Mouse (Mus musculus): ENCODE results near the gene Ralgapb. TPM values are rescaled to one million over a fixed set of nuclear protein-coding genes. Genes with fewer than 3 reads are reported as not detected.
A peak's percentile ranks its signal among the peaks of the same experiment; 100 is the strongest.
"Not testable (repeated sequence)": the region's sequence is repeated elsewhere in the genome, so short reads cannot be mapped to it uniquely, and the experiment has no call there.

The Ralgapb gene
- total and polyA plus RNA-seq, 2 experiments from 2014 or later, result 17.8 to 66.1 TPM

DNA sequence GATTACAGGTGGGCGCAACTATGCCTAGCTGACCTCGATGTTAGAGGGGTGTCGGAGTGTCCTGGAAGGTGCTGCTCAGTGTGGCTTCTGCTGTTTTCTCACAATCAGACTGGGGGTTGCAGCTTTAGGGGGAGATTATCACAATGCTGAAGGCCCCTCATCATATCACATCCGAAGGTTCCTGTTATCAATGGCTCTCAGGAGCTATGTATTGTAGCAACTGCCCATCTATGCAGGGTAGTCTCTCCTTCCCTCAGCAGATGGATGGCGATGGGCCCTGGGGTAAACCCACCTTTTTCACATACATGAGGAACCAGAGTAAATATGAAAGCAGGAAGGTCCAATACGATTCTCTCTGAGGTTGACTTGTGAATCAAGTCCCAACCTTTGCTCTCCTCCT is 13.3 kb upstream of the Ralgapb start:
- no peak for TF ChIP-seq CTCF (IDR thresholded peaks at IDR 0.05; ENCODE audit: low read depth)
- ATAC-seq (no peak), DNase-seq (ENCODE audit: low spot score) (no peak)
- H3K9me3 ChIP-seq (ENCODE audit: low read length), result no peaks in the 10 kb centered on the region
- H3K4me2 ChIP-seq (ENCODE audit: low read depth, low read length), result no peak overlapping the region
- no peaks in the 10 kb centered on the region for H3K36me3 ChIP-seq (ENCODE audit: insufficient read depth, low read length)
- H3K4me1 ChIP-seq (ENCODE audit: insufficient read depth, low read length), result no peaks in the 10 kb centered on the region
- no peak overlapping the region for H3K4me3 ChIP-seq (ENCODE audit: low read length)
- H3K9ac ChIP-seq (replicated peaks; ENCODE audit: low read length), result no peak overlapping the region
- no peak overlapping the region for H3K27ac ChIP-seq
- no peaks in the 10 kb centered on the region for H3K27me3 ChIP-seq (ENCODE audit: insufficient read depth, low read length)
- WGBS, result 86% methylated on average over 6 of the region's 6 CpGs

DNA sequence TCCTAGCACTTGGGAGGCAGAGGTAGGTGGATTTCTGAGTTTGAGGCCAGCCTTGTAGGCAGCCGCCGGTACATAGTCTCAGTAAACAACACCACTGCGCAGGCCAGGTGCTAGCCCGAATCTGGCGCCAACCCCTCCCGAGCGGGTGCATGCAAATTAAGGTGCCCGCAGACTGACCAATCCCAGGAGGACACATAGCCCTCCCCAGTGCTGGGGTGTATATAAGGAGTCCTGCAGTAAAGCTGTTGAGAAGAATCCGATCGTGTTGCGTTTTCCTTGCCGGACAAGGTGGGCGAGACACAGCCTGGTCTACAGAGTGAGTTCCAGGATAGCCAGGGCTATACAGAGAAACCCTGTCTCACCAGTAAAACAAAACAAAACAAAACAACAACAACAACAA is 12.5 kb upstream of the Ralgapb start:
- WGBS, result 68% methylated on average over 13 of the region's 13 CpGs
- H3K4me3 ChIP-seq (ENCODE audit: low read length); H3K36me3 ChIP-seq (ENCODE audit: insufficient read depth, low read length); H3K4me1 ChIP-seq (ENCODE audit: insufficient read depth, low read length); H3K27me3 ChIP-seq (ENCODE audit: insufficient read depth, low read length); ATAC-seq; DNase-seq (ENCODE audit: low spot score); H3K9ac ChIP-seq (replicated peaks; ENCODE audit: low read length); H3K4me2 ChIP-seq (ENCODE audit: low read depth, low read length); H3K9me3 ChIP-seq (ENCODE audit: low read length); H3K27ac ChIP-seq: not testable (repeated sequence)

DNA sequence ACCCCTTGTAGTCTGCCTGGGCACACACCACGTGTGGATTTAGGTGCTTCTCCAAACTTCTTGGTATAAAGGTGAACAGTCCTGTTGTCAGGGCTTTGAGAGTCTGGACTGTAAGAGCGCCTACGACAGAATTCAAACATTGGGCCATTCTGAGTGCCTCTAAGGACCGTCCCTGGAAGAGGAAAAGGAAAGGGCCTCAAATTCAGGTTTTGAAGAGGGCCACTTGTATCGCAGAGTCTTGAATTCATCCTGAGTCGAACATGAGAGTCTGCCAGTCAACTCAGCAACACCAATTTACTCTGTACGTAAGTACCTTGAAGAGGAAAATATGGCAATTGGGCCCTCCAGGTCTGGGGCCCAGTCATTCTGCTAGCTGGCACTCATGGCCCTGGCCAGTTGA is 6.7 kb upstream of the Ralgapb start:
- Histone ChIP-seq H3K27me3 (ENCODE audit: insufficient read depth, low read length) (no peaks in the 10 kb centered on the region), H3K9ac (replicated peaks; ENCODE audit: low read length) (no peak overlapping the region)

DNA sequence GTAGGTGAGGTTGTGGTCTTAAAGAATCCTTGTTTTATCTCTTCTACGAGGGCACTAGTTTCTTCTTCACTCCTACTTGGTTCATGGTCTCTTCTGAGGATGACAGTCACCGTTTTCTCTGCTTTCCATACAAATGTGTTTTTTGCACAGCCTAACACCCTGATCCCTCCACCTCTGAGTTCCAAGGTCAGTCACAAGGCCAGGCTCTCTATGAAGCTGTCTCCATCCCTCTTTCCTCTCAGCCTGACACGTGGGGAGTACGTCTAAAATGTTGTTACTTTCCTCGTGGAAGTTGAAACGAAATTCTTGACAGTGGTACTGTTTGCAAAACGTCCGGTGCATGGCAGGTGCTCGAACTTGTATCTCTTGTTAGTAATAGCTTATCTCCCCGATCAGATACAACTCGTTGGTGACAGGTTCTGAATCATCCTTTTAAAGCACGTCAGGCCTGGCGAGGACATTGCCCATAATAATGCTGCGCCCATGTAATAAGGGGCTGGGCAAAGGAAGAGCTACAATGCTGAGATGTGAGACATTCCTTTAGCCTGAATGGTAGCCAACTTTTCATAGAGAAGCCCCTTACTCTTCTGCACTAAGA is 552 bp upstream of the Ralgapb start:
- 23% methylated on average over 14 of the region's 14 CpGs for WGBS
- ATAC-seq (peak; percentile 72; the same call in 1 of the 2 replicates), DNase-seq (ENCODE audit: low spot score) (no peak)
- Histone ChIP-seq H3K9me3 (ENCODE audit: low read length) (no peaks in the 10 kb centered on the region), H3K9ac (replicated peaks; ENCODE audit: low read length) (peak overlapping the region; percentile 33; the same call in 1 of the 2 replicates), H3K27ac (peak overlapping the region; percentile 41; the same call in 1 of the 2 replicates), H3K4me1 (ENCODE audit: insufficient read depth, low read length) (0 out of 2 replicates have a peak, but pooled peaks cover 4% of the 10 kb centered on the region), H3K4me3 (ENCODE audit: low read length) (peak overlapping the region; percentile 93), H3K27me3 (ENCODE audit: insufficient read depth, low read length) (no peaks in the 10 kb centered on the region), H3K36me3 (ENCODE audit: insufficient read depth, low read length) (no peaks in the 10 kb centered on the region), H3K4me2 (ENCODE audit: low read depth, low read length) (peak overlapping the region; percentile 88)
- TF ChIP-seq CTCF (IDR thresholded peaks at IDR 0.05; ENCODE audit: low read depth), result no peak

More for the DNA sequence above, 6.7 kb upstream of the Ralgapb start:
- Histone ChIP-seq H3K4me3 (ENCODE audit: low read length) (no peak overlapping the region), H3K4me2 (ENCODE audit: low read depth, low read length) (no peak overlapping the region), H3K9me3 (ENCODE audit: low read length) (no peaks in the 10 kb centered on the region), H3K27ac (no peak overlapping the region), H3K4me1 (ENCODE audit: insufficient read depth, low read length) (no peaks in the 10 kb centered on the region), H3K36me3 (ENCODE audit: insufficient read depth, low read length) (no peaks in the 10 kb centered on the region)
- no peak for TF ChIP-seq CTCF (IDR thresholded peaks at IDR 0.05; ENCODE audit: low read depth)
- ATAC-seq, result no peak
- WGBS, result 85% methylated on average over 7 of the region's 7 CpGs
- no peak for DNase-seq (ENCODE audit: low spot score)

DNA sequence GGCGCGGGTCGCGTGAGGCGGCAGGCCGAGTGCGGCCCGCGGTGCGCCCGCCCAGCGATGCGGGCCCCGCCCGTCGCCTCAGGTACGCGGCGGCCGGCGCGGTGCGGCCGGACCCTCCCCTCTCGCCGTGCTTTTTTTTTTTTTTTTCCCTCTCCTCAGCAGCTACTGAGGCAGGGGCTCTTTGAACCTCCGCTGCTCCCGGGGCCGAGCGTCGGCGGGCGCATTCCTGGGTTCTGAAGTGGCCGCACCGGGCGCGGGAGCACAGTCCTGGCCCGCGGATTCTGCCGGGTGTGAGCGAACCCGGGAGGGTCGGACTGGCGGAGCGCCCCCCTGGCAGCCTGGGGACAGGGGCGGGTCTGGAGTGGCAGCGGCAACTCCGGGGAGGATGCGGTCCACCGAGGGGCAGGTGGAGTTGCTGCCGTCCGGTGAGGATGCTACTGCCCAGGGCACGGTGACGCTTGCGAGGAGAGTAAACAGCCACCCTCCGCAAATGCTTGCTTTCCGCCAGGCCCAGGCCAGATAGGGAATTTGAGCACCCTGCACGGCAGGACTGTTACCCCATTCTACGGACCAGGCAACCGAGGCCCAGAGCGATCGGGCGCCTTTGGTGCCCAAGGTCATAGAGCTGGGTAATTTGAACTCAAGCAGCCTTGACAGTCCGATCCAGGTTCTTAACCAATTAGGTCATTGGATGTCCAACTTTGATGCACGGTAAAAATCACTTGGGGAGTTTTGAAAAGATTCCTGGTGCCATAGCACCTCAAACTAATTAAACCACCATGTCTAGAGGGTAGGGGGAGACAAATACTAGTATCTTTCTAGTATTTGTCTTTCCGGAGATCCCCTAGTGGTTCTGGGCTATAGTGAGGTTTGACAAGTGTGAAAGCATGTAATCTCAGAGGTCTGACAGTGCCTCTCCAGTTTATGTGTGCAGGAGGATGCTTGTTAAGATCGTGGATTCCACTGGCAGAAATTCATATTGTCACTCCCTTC is 670 bp downstream of the Ralgapb start:
- ATAC-seq, result peak; percentile 54

DNA sequence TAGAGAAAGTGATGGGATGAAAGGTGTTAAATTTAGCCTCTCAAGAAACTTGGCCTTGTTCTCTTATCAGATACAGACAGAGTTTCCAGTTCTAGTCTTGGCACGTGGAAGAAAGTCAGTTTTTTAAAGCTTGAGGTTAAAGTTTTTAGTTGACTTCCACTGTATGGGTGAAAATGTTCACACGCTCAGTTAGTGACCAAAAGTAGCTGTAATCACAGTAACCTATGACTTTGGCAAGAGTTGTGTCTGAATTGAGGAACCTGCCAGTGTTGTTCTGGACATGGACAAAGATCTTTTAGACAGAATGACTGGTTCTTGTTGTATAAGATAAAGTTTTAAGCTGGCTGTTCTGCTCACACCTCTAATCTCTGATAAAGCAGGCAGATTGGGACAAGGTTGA is 3.6 kb downstream of the Ralgapb start:
- 84% methylated on average over 2 of the region's 2 CpGs for WGBS
- no peak for DNase-seq (ENCODE audit: low spot score)
- H3K9ac ChIP-seq (replicated peaks; ENCODE audit: low read length), result no peak overlapping the region
- ATAC-seq, result no peak
- H3K27me3 ChIP-seq (ENCODE audit: insufficient read depth, low read length), result no peaks in the 10 kb centered on the region
- H3K4me2 ChIP-seq (ENCODE audit: low read depth, low read length), result no peak overlapping the region
- no peak overlapping the region for H3K27ac ChIP-seq
- 0 out of 2 replicates have a peak, but pooled peaks cover 4% of the 10 kb centered on the region for H3K4me1 ChIP-seq (ENCODE audit: insufficient read depth, low read length)
- H3K36me3 ChIP-seq (ENCODE audit: insufficient read depth, low read length), result no peaks in the 10 kb centered on the region
- TF ChIP-seq CTCF (IDR thresholded peaks at IDR 0.05; ENCODE audit: low read depth), result no peak
- no peaks in the 10 kb centered on the region for H3K9me3 ChIP-seq (ENCODE audit: low read length)
- H3K4me3 ChIP-seq (ENCODE audit: low read length), result no peak overlapping the region

More for the DNA sequence above, 670 bp downstream of the Ralgapb start:
- Histone ChIP-seq H3K9me3 (ENCODE audit: low read length) (no peaks in the 10 kb centered on the region), H3K27ac (peak overlapping the region; percentile 78), H3K4me1 (ENCODE audit: insufficient read depth, low read length) (0 out of 2 replicates have a peak, but pooled peaks cover 4% of the 10 kb centered on the region), H3K4me3 (ENCODE audit: low read length) (peak overlapping the region; percentile 93), H3K27me3 (ENCODE audit: insufficient read depth, low read length) (no peaks in the 10 kb centered on the region), H3K4me2 (ENCODE audit: low read depth, low read length) (peak overlapping the region; percentile 88), H3K36me3 (ENCODE audit: insufficient read depth, low read length) (no peaks in the 10 kb centered on the region), H3K9ac (replicated peaks; ENCODE audit: low read length) (peak overlapping the region; percentile 78)
- DNase-seq (ENCODE audit: low spot score), result peak; percentile 24
- WGBS, result 2% methylated on average over 50 of the region's 67 CpGs
- TF ChIP-seq CTCF (IDR thresholded peaks at IDR 0.05; ENCODE audit: low read depth), result peak; percentile 38
